Mouse (Mus musculus) small intestine, adult 2 months (tissue): ENCODE data around the gene Olfr726.

ENCODE experiments used
- CTCF ChIP-seq: fragments of 200-500 bp; IDR thresholded peaks from 2 replicates; pipeline ENCODE4 v1.5.1; 2012; ENCODE audit warnings: low read depth, mild to moderate bottlenecking, control low read depth, inconsistent platforms, low read length, moderate library complexity, mixed read lengths; ENCODE audit not compliant: insufficient replicate concordance, insufficient read length; ENCODE audit errors: extremely low read depth
- POLR2A ChIP-seq: fragments of 200-500 bp; IDR thresholded peaks from 2 replicates; pipeline ENCODE4 v1.6.1; 2012; ENCODE audit warnings: low read depth, mild to moderate bottlenecking, control low read depth, inconsistent platforms, low read length, moderate library complexity

GRCm38 (mm10) chr14:50061955-50062732 is 28.6 kb downstream of the Olfr726 start:
- TF ChIP-seq POLR2A (no peak), CTCF (peak; percentile 14; the same call in 1 of the 2 replicates)
